Mouse (Mus musculus) Patski (cell line): Measurements from ENCODE around the gene Clk1. TPM values are rescaled to one million over a fixed set of nuclear protein-coding genes. Genes with fewer than 3 reads are reported as not detected.

ENCODE experiments used
- ATAC-seq: fragments of 100-300 bp; one replicate; pipeline ENCODE4 v1.8.0; 2021
- CTCF ChIA-PET: fragments of 350-600 bp; sonication (Branson Sonifier 250); formaldehyde crosslinking; loops from one replicate; lab custom pipeline; 2022; ENCODE audit warnings: inconsistent platforms; lab: Charles Lee
- POLR2A ChIA-PET: fragments of 350-600 bp; sonication (Branson Sonifier 250); formaldehyde crosslinking; loops from one replicate; lab custom pipeline; 2022; ENCODE audit warnings: antibody characterized with exemption, inconsistent platforms; lab: Charles Lee
- DNase-seq: peaks from one replicate; pipeline ENCODE4 v3.0.0-alpha.2; 2011; ENCODE audit warnings: low read depth, low spot score
- H3K27me3 ChIP-seq: fragments of 371-371 bp; one replicate; pipeline ENCODE4 v1.5.1; 2021
- CTCF ChIP-seq: fragments of 100-300 bp; IDR thresholded peaks from one replicate; pipeline ENCODE4 v1.5.1; 2021
- in situ Hi-C: fragments of 300-500 bp; cut with MboI; formaldehyde crosslinking; loops from 3 replicates; pipeline ENCODE4 v1.11.1; 2018; ENCODE audit warnings: low pct_unique_long_range_greater_than_20kb, mixed read lengths
- polyA plus RNA-seq: library from polyadenylated mRNA; unstranded; gene quantifications from one replicate; pipeline ENCODE4 v1.2.3, GENCODE M21; 2021

Clk1 gene
- polyA plus RNA-seq, 1 experiment from 2014 or later = 109 TPM

DNA sequence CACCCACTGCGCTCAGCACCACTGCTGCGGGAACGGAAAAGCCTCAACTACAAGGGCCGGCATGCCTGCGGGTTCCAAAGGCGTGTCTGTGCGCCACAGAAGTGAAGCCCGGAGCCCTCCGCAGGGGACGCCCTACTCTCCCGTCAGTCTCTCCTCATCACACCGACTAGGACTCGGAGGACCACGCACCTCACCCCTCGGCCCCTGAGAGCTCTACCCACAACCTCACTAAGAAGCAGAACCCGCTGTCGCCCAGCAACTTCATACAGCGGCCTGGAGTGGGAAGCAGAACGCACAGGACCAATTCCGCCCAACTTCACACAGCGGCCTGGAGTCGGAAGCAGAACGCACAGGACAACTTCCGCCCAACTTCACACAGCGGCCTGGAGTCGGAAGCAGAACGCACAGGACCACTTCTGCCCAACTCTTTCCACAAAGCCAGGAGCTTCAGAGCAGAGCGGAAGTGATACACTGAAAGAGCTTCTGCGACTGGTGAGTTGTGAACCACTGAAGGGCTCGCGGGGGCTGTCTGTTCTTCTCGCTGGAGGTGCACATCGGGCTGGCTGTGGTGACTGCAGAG is 21.4 kb upstream of the Clk1 start, which contains the start of the genes Nif3l1 and Ppil3:
Gene Nif3l1, plus strand, starts transcription at position 9 of the 580 bp plus-strand sequence.
Gene Ppil3, minus strand, starts transcription at position 344 of the 580 bp plus-strand sequence.
- ATAC-seq = peak; percentile 92
- in situ Hi-C loops = no loop called here
- ChIA-PET CTCF (interaction anchor here (0.9 to 2.4 kb wide), 2 partner anchors 15 to 18 kb away, joined by 3 to 7 read pairs; no protein-coding TSS in a partner anchor), POLR2A (interaction anchor here (0.7 to 2.2 kb wide), 6 partner anchors 9 to 487 kb away, joined by 3 to 5 read pairs (median 4); partner anchors contain the start of gene Clk1)
- no peaks in the 10 kb centered on the region for H3K27me3 ChIP-seq
- no peak for DNase-seq
- no peak for TF ChIP-seq CTCF

DNA sequence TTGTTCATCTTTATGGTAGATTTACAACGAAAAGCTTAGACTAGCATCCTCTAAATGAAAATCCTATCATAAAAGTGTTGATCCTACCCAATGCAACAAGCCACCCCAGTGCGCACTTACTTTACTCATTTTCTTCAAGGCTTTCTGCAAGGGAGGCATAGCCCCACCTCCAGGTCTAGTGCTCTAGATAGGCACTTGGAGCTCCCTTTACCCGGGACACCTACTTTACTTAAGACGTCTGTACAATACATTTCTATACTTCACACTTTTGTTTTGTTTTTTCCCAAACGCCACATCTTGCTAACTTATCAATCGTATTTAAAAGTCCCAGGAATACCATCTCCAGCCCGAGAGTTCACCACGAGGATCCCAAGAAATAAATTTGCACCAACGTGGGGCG is 20.8 kb upstream of the Clk1 start:
- ChIA-PET CTCF (interaction anchor here (0.9 kb wide), 1 partner anchor 18 kb away, joined by 3 read pairs; no protein-coding TSS in a partner anchor), POLR2A (interaction anchor here (1.0 to 2.2 kb wide), 4 partner anchors 14 to 23 kb away, joined by 3 to 5 read pairs (median 4); partner anchors contain the start of gene Clk1)
- DNase-seq (no peak), ATAC-seq (no peak)
- in situ Hi-C loops = no loop called here
- no peaks in the 10 kb centered on the region for H3K27me3 ChIP-seq
- TF ChIP-seq CTCF = no peak

DNA sequence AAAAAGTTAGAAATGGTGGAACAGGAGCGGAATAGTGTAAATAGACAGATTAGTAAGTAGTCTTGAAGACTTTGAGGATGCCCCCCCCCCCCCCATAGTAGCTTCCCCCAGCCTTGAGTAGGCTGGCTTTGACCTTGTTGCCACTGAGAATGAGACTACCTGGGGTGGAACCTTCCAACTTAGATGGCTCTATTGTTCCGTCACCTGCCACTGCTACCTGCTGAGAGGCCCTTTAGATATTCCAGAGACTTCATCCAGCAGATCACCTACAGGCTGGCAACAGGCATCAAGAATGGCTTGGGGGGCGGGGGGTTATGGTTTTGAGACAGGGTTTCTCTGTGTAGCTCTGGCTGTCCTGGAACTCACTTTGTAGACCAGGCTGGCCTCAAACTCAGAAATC is 685 bp upstream of the Clk1 start:
- CTCF ChIA-PET = no interaction called here
- no peak for DNase-seq
- no peaks in the 10 kb centered on the region for H3K27me3 ChIP-seq
- POLR2A ChIA-PET = interaction anchor here (0.6 kb wide), 1 partner anchor 265 kb away, joined by 3 read pairs; no protein-coding TSS in a partner anchor
- ATAC-seq = no peak
- in situ Hi-C loops = loop anchor here (25.0 kb wide), 1 partner anchor 1012 kb away; the partner anchor contains the start of genes Maip1 and Tyw5
- TF ChIP-seq CTCF = no peak

- no peaks in the 10 kb centered on the region for H3K27me3 ChIP-seq
- ChIA-PET POLR2A (interaction anchor here (0.6 to 1.7 kb wide), 4 partner anchors 11 to 22 kb away, joined by 3 to 5 read pairs (median 4); partner anchors contain the start of gene Nif3l1), CTCF (interaction anchor here (1.0 kb wide), 1 partner anchor 29 kb away, joined by 3 read pairs; no protein-coding TSS in a partner anchor)
- no peak for ATAC-seq
- in situ Hi-C loops = loop anchor here (25.0 kb wide), 1 partner anchor 1011 kb away; the partner anchor contains the start of genes Maip1 and Tyw5
- TF ChIP-seq CTCF = no peak
- DNase-seq = no peak
Measured at GRCm38 (mm10) chr1:58422879-58423278, 987 bp downstream of the Clk1 start.

GRCm38 (mm10) chr1:58420961-58421360 is 2.9 kb downstream of the Clk1 start:
- H3K27me3 ChIP-seq = no peaks in the 10 kb centered on the region
- no peak for TF ChIP-seq CTCF
- DNase-seq (no peak), ATAC-seq (no peak)
- ChIA-PET CTCF (interaction anchor here (0.8 to 1.4 kb wide), 4 partner anchors 23 to 67 kb away, joined by 3 to 4 read pairs (median 3); no protein-coding TSS in a partner anchor), POLR2A (interaction anchor here (1.0 kb wide), 1 partner anchor 8 kb away, joined by 5 read pairs; no protein-coding TSS in a partner anchor)
- in situ Hi-C loops = loop anchor here (25.0 kb wide), 1 partner anchor 1009 kb away; the partner anchor contains the start of genes Maip1 and Tyw5

DNA sequence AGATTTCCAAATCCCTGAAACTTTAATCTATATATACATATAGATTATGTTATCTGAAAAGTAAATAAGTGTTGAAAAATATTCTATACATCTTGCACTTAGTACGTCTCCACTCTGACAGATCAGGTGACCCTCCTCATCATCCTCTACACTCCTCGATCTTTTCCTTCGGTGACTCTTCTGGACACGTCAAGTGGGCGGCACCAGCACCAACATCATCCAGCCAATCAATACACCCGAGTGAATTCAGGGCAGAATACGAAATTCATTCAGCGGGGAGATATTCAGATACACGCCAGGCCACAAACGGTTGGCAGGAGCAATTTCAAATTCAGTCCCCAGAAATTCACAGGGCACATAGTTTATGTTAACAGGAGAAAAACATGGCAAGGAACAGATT is 3.8 kb downstream of the Clk1 start:
- in situ Hi-C loops = loop anchor here (25.0 kb wide), 1 partner anchor 1008 kb away; the partner anchor contains the start of genes Maip1 and Tyw5

DNA sequence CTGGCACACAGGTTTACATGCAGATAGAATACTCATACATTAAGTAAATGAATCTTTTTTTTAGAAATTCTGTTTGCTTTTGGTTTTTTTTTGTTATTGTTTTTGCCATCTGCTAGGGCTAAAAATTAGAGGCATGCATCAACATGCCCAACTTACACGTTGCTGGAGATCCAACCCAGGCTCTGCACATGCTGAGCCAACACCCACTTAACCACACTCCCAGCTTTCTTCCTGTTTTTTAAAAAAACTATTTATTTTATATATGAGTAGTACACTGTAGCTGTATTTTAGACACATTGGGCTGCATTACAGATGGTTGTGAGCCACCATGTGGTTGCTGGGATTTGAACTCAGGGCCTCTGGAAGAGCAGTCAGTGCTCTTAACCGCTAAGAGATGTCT is 7.8 kb downstream of the Clk1 start:
- no peak for TF ChIP-seq CTCF
- H3K27me3 ChIP-seq = no peaks in the 10 kb centered on the region
- DNase-seq (no peak), ATAC-seq (no peak)
- in situ Hi-C loops = loop anchor here (25.0 kb wide), 1 partner anchor 1004 kb away; the partner anchor contains the start of genes Maip1 and Tyw5
- POLR2A ChIA-PET = interaction anchor here (0.8 to 1.1 kb wide), 3 partner anchors 10 to 22 kb away, joined by 4 to 6 read pairs (median 4); no protein-coding TSS in a partner anchor
- CTCF ChIA-PET = interaction anchor here (1.0 kb wide), 1 partner anchor 17 kb away, joined by 3 read pairs; no protein-coding TSS in a partner anchor

More for the DNA sequence above, 3.8 kb downstream of the Clk1 start:
- TF ChIP-seq CTCF = no peak
- DNase-seq = no peak
- no peaks in the 10 kb centered on the region for H3K27me3 ChIP-seq
- POLR2A ChIA-PET = no interaction called here
- CTCF ChIA-PET = no interaction called here
- no peak for ATAC-seq

DNA sequence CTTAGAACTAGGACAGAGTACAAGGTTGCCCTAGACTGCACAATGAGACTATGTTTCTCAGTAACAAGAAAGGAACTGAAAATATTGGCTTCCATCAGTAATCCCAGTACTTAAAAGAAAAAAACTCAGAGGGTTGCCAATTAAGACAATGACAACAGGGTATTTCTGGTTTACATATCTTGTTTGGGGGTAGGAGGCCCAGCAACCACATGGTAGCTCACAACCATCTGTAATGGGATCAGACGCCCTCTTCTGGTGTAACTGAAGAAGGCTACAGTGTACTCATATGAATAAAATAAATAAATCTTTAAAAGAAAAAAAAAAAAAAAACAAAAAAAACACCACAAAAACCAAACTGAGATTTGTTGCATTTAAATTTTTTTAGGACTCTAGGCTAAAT is 8.4 kb downstream of the Clk1 start:
- ChIA-PET POLR2A (interaction anchor here (1.1 kb wide), 1 partner anchor 21 kb away, joined by 4 read pairs; no protein-coding TSS in a partner anchor), CTCF (interaction anchor here (1.0 kb wide), 1 partner anchor 16 kb away, joined by 3 read pairs; no protein-coding TSS in a partner anchor)
- in situ Hi-C loops = loop anchor here (25.0 kb wide), 1 partner anchor 1003 kb away; the partner anchor contains the start of genes Maip1 and Tyw5
- no peaks in the 10 kb centered on the region for H3K27me3 ChIP-seq
- DNase-seq = no peak
- peak; percentile 24 for TF ChIP-seq CTCF
- no peak for ATAC-seq

DNA sequence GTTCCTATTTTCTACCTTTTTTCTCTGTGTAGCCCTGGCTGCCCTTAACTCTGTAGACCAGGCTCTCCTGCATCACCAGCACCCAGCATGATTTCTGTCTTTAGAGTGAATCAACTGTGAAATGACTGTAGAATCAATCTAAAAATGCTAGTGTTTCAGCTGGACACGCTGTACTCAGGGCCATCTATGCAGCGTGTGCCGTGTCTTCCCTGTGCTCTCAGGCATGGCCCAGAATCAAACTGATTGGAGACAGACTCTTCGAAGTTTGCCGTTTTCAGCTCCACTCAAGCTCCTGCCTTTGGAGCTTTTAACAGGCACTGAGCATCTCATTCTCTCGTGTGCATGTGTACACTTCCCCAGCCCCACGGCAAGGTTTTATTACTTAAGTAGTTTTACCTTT is 13.1 kb downstream of the Clk1 start:
- in situ Hi-C loops = loop anchor here (25.0 kb wide), 1 partner anchor 998 kb away; the partner anchor contains the start of genes Maip1 and Tyw5
- H3K27me3 ChIP-seq = no peaks in the 10 kb centered on the region
- DNase-seq (no peak), ATAC-seq (peak; percentile 19)
- ChIA-PET CTCF (interaction anchor here (1.6 kb wide), 1 partner anchor 13 kb away, joined by 4 read pairs; no protein-coding TSS in a partner anchor), POLR2A (interaction anchor here (1.5 kb wide), 1 partner anchor 10 kb away, joined by 3 read pairs; no protein-coding TSS in a partner anchor)
- no peak for TF ChIP-seq CTCF

DNA sequence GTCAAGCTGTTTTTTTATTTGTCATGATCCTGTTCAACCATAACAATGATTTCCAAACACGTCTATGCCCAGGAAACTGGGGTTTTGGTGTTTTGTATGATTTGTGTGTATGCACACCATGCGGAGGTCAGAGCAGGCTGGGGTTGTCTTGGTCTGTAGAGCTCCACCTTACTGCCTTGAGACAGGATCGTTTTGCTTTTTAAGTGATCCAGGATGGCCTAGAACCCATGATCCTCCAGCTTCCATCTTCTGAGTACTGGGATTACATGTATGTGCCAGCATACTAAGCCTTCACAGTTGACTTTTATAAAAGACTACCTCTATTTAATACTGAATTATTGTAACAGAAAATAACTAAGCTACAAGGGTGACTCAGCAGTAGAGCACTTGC is 13.7 kb downstream of the Clk1 start:
- no peaks in the 10 kb centered on the region for H3K27me3 ChIP-seq
- POLR2A ChIA-PET = interaction anchor here (0.8 to 1.5 kb wide), 4 partner anchors 9 to 16 kb away, joined by 3 to 5 read pairs (median 3); no protein-coding TSS in a partner anchor
- DNase-seq (no peak), ATAC-seq (peak; percentile 42)
- no peak for TF ChIP-seq CTCF
- in situ Hi-C loops = loop anchor here (25.0 kb wide), 1 partner anchor 998 kb away; the partner anchor contains the start of genes Maip1 and Tyw5
- CTCF ChIA-PET = interaction anchor here (1.6 kb wide), 1 partner anchor 12 kb away, joined by 4 read pairs; no protein-coding TSS in a partner anchor
